Mouse (Mus musculus): Measurements from ENCODE around the gene Vps13c. TPM values are rescaled to one million over a fixed set of nuclear protein-coding genes. Genes with fewer than 3 reads are reported as not detected.

Gene Vps13c
- polyA plus RNA-seq (2014; fragmentation: Illumina TruSeq; extraction: RNeasy Lipid Tissue Mini Kit (QIAGEN cat#74804); ENCODE audit: low read depth, low replicate concordance), result 17.7 TPM

DNA sequence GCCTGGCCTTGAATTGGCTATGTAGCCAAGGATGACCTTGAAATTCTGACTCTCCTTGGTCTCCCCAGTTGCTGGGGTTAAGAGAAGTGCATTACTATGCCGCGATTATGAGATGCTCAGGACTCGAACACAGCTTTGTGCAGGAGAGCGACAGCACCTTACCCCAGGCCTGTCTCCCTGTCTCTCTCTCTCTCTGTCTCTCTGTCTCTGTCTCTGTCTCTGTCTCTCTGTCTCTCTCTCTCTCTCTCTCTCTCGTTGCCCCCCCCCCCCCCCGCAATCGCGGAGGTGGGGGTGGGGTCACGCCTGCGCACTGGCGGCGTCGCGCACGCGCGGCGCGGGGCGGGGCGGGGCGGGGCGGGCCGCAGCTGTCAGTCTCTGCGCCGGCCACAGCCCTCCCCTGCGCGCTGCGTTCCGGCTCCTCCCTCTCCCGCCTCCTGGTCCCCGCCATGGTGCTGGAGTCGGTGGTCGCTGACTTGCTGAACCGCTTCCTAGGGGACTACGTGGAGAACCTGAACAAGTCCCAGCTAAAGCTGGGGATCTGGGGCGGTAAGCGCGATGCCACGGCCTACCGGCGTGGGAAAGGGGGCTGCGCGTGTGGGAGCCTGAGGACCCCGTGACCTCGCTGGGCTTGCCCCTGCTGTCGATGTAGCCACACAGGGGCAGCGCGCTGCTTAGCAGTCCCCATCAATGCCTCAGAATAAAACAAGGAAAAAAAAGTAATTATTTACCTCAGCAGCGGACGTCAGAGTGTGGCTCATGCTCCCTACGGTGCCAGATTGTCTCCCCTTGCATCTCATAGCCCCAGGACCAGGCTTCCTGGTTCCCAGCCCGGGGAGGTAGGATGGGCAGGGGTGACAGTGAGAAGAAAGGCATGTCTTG, at the start of gene Vps13c:
Vps13c (plus strand) TSS at position 416 of the 879 bp plus-strand sequence.

DNA sequence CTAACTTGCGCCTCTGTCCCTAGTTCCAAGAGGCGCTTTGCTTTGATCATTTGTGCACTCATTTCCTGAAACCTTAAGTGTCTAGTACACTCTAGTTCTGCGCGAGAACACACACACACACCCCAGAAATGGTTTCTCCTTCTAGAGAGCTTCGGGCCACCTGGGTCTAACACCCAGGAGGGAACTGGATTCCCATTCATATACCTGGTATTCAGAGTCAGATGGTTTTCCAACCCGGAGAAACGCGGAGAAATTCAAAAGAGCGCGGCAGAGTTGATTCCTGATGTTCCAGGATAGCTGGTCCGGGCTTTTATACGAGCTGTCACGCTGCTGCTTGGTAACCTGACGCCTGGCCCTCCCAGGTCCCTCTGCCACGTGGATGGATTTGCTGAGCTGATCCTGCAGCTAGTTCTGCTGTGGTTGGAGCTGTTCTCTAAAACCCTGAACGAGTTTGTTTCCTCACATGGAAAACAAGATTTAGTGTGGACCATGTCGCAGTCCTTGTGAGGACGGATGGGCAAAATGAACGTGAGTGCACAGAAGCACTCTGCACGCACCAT, 8.1 kb upstream of the Vps13c start, which contains the start of gene C2cd4a:
C2cd4a (minus strand) TSS at position 285 of the 560 bp plus-strand sequence.

Other genes starting within 250 kb of the Vps13c start
- gene C2cd4b, start 81.0 kb upstream of the Vps13c start, polyA plus RNA-seq (2014; fragmentation: Illumina TruSeq; extraction: RNeasy Lipid Tissue Mini Kit (QIAGEN cat#74804); ENCODE audit: low read depth, low replicate concordance), result 0.38 TPM
- not detected for gene C2cd4a, start 8.1 kb upstream of the Vps13c start, polyA plus RNA-seq (2014; fragmentation: Illumina TruSeq; extraction: RNeasy Lipid Tissue Mini Kit (QIAGEN cat#74804); ENCODE audit: low read depth, low replicate concordance)

Measured in adipose tissue, adult 10 weeks (tissue).